Mouse (Mus musculus) lung, postnatal 25 days (tissue): ENCODE data around the gene Dnajc3.
"Not testable (repeated sequence)": the region's sequence is repeated elsewhere in the genome, so short reads cannot be mapped to it uniquely, and the experiment has no call there.

Source experiments
- DNase-seq: peaks from one replicate; pipeline ENCODE4 v3.0.0; 2022; ENCODE audit warnings: low spot score

The Dnajc3 gene

DNA sequence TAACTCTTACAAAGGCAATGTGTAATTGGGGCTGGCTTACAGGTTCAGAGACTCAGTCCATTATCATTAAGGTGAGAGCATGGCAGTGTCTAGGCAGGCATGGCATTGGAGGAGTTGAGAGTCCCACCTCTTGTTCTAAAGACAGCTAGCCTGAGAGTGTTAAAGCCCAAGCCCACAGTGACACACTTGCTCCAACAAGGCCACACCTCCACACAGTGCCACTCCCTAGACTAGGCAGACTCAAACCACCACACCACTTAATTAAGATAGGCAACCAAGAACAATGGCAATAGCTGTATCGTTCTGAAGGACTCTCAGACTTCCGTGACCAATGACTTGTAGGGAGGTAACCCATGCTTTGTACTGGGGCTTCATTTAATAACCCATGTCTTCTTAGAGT, 7.0 kb upstream of the Dnajc3 start:
- DNase-seq = no peak

DNA sequence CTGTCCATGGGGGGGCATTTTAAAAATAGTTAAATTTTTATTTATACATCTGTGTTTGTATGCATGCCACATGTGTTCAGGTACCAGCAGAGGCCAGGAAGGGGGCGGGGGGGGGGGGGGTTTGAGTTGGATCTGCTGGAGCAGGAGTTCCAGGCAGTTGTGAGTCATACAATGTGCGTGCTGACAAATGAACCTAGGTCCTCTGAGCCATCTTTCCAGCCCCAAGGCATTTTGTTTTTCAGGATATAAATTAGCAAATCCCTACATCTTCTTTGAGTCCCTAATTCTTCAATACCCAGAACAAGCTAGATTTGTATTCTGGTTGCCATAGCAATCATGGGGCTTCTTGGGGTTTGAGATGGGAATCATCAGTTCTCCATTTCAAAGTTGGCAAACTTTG, 6.6 kb upstream of the Dnajc3 start:
- DNase-seq = no peak

DNA sequence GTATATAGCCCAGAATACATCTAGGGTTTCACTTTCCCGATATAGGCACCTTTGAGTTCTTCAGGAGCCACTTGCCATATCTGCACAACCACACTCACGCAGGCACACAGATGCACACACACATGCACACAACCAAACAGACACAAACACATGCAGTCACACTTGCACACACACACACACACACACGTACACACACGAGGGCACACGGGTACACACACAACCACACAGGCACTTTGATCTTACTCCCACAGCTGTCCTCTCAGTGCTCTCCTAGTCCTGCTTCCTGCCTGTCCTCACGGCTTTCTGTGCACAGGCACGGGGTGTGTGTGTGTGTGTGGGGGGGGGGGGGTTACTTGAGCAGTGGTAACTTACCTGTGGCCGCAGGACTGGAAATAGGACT, 4.8 kb upstream of the Dnajc3 start:
- DNase-seq = no peak

DNA sequence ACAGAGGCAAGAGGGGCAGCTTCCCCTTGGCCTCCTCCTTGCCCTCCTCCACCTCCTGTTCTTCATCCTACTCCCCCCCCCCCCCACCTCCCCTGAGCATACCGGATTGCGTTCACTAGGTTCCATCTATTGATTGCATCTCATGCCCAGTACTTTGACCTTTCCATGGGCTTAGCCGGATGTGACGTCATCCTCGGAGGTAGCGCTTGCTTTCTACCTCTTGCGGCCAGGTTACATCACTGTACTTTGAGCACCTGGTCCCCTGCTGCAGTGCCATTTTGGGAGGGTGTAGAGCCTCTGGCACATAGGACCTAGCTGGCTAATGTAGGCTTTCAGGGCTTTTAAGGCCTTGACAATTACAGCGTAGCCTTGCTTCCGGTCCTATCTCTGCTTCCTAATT, 3.1 kb upstream of the Dnajc3 start:
- no peak for DNase-seq

DNA sequence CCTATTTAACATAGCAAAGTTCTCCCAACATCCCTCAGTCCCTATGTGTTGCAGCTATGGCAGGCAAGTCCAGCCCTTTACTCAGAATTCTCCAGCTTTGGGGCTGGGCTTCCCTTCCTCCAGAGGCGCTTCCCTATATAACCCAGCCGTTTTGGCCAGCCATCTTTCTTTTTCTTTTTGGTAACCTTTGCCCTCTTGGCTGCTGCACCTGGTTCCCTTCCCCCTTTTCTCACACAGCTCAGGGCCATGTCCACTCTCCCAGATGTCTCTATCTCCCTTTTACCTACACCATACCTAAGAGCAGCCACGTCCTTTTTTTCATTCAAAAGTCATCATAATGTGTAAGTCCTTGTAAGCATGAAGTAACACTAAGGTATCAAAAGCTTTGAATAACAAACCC, 1.5 kb upstream of the Dnajc3 start:
- no peak for DNase-seq

DNA sequence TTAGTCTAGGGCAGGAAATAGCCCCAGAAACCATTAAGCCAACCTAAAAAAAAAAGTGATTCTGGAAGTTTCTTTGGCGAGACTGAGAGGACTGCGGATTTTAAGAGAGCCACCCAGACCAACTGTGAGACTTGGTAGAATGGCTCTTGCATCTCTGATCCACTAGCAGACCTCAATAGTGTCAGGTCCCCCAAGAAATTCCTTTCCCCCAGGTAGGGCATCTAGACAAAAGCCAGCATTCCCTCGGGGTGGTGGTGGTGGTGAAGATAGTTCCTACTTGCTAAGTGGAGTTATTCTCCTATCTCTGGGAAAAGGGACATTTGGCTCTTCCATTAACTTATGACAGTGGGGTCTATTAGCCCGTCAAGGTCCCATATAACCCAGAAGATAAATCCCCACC, 824 bp upstream of the Dnajc3 start:
- no peak for DNase-seq

DNA sequence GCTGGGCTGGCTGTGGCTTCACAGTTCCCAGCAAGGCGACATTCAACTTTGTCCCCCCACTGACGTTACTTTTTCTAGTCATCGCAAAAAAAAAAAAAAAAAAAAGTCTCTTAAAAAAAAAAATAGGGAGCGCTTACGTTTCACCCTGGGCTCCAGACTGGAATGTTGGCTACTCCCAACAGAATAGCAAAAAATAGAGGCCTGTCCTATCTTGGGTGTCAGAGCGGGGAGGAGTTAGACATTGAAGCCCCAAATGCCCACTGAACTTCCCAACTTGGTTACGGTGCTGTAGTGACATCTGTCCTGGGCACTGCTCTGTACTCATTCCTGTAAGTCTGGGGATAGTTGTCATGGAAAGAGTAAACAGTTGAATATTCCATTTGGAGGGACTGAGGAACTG, 775 bp downstream of the Dnajc3 start:
- peak; percentile 25 for DNase-seq

DNA sequence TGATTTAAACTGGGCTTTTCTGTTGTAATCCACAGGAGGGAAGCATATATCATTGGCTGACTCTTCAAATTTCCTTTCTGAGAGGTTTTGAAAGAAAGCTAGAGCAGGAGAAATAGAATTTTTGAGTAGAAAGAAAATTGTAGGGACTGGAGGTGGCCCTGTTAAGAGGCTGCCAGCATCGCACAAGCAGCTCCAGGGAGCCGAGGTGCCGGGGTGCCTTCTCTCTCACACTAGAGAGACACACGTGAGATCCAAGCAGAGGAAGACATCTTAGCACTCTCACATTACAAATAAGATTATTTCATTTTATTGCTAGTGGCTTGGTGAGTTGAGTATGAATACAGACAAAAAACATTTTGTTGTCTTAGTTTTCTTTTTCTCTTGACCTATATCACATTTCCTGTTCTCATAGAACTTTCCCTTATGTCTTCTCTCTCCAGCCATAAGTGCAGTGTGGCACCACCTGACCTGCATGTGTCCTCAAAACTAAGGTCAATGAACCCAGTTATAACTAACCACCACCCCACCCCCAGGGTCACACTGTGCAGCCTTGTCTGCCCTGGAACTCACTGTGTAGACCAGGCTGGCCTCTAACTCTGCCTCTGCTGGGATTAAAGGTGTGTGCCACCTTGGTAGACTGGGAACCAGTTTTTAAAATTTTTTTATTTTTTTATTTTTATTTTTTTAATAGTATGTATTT, 3.2 kb downstream of the Dnajc3 start:
- DNase-seq = no peak

DNA sequence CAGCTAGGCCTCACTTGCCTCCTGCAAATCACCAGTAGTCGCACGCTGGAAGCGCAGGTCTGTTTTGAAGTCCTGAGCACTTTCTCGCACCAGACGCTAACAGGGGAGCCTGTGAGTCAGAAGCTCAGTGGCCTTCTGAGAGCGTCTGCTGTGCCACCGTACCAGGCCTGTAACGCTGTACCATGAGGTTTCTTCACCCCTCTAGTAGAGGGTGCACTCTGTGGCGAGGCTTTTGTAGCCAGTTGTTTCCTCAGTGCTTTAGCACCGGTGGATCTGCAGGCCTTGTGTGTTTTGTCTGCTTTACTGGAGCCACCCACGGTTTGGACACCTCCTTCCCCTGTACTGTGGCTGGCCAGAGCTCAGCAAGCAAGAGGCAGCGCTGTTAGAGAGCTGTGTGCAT, 4.3 kb downstream of the Dnajc3 start:
- DNase-seq = no peak

DNA sequence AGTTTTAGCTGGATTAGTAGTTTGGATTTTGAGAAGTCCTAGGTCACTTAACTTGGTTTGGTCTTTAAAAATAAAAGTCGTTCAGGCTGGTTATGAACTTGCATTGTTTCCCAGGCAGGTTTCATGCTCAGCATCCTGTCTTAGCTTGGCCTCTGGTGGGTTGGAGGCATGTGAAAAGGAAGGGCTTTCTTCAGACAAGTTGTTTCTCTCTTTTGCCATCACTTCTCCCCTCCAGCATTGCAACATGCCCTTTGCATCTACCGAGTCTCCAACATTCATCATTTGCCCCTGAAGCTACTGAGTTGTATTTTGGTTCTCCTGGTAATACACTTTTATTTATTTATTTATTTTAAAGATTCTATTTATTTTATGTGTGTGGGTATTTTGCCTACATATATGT, 6.9 kb downstream of the Dnajc3 start:
- DNase-seq = no peak

DNA sequence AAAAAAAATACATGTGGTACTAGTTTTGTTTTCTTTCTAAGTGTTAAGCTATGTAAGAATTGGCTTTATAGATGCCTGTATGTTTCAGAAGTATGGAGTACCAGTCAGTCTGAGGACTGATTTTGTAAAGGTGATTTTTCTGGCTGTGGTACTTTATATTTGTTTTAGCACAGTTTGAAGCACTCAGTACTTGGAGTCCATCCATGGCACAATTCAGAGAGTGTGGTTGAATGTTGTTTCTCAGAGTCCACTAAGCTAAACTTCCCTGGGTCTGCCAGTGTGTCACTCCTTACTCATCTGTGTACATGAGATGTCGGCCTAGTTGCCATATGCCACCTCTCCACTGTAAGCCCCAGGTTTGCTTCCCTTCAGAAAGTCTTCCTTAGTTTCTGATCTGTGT, 11.1 kb downstream of the Dnajc3 start:
- peak; percentile 39 for DNase-seq

DNA sequence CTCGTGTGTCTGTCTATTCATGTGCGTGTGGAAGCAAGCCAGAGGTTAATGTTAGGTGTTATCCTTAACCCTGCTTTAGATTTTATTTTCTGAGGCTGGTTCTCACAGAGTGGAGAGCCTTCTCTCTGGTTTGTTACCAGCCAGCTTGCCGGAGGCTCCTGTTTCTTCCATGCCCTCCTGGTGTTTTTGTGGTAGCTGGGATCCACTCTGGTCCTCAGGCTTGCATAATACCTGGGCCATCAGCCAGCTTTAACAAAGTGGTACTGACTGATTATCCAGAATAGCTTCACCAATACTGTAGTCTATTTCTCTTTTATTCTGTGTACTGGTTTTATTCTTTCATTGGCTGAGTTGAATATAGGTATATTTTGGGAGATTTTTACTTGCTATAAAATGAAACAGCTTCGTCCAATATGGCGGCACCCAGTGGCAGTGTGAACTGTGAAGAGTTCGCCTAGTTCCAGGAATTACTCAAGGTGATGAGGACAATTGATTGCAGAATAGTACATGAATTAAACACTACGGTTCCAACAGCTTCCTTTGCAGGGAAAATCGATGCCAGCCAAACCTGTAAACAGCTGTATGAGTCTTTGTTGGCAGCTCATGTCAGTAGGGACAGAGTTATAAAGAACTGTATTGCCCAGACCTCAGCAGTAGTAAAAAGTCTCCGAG, 14.3 kb downstream of the Dnajc3 start:
- DNase-seq = peak; percentile 43

DNA sequence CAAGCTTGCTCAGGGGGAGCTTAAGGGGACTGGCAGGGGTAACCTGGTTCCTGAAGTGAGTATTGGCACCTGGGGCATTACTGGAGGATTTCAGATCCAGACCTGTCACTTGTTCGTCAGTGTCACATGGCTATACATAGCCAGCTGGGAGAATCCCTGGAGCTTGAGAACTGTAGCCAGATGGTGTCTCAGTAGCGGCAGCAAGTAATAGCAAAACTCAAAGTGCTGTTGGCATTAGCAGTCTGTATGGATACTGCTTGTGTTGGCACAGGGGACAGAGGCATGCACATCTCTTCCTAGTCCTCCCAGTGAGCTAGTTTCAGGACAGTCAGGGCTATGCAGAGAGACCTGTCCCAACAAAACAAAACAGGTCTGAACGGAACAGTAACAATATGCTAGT, 20.2 kb downstream of the Dnajc3 start:
- DNase-seq = no peak

DNA sequence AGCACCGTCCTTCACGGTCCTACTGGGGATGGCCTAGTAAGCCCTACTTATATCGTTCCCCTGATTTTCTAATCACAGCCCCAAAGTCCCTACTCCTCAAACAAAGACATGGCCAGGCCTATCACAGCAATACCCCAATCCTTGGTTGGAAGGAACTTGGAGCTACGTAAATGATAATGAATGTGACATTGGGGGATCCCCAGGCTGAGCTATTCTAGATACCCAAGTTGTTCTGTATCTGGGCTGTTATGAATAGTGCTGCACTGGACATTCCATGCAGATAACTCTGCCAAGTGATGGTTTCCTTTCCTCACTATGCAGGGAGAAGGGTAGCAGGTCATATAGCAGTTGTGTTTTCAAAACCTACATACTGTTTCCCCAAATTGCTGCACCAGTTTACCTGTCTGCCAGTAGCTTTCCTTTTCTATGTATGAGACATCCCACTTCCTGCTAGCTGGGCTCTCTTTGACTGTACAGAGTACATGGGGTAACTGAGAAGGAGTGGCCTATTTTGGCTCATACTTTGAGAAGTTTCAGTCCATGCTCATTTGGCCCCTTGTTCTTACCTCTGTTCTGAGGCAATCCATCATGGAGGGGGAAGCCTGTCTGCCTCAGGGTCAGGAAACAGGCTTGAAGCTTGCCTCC, 27.7 kb downstream of the Dnajc3 start:
- no peak for DNase-seq

DNA sequence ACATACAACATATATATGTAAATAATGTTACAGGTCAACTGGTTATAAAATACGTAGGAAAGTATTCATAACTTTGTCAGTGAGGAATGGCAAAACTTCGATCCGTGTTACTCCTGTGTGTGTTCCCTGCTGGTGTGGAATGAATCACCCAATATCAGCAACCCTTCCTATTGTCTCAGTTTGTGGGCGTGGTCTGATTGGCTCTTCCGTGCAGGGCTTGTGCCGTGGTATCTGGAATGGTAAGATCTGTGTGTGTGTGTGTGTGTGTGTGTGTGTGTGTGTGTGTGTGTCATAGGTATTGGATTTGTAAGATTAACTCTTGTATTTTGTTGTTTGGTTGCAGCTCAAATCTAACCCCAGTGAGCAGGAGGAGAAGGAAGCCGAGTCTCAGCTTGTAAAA, 29.9 kb downstream of the Dnajc3 start:
- no peak for DNase-seq

DNA sequence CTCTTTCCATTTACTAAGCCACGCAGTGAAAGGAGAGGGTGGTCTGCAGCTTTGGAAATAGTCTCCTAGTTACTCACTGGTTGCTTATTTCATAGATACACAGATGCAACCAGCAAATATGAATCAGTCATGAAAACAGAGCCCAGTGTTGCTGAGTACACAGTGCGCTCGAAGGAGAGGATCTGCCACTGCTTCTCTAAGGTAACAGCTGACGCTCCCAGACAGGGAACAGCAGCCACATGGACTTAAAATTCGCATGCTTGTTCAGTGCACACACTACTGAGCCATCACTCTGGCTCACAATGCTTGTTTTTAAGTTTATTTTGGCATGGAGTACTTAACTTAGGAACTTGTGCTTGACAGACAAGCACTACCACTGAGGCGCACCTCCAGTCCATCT, 34.5 kb downstream of the Dnajc3 start:
- no peak for DNase-seq

DNA sequence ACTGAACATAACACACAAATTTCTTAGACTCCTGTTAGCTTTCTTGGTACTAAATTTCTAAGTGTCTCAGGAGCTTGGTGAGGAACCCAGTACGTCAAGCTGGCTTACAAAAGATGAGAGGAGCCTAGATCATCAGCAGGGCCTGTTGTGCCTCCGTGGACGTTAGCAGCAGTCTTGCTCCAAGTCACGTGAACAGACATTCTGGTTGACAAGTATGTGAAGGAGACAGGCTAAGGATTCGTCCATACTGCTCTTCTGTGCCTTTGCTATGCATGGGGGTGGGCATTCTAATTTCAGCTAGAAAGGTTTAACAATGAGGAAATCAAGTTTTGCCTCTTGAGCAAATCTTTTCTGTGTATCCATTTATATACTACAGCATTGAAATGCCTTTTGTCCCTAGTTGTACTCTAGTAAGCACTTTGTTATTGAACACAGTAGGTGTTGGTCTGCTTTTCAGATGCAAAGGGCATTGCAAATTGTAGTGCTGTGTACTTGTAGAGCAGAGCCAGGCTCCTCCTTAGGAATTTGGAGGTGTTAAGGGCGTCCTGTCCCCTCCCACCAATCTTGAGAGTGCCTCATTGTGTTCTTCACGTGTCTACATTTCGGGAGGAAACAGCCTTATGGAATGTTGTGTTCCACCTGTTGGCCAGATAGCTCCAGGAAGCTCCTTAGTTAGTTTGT, 39.5 kb downstream of the Dnajc3 start:
- no peak for DNase-seq

DNA sequence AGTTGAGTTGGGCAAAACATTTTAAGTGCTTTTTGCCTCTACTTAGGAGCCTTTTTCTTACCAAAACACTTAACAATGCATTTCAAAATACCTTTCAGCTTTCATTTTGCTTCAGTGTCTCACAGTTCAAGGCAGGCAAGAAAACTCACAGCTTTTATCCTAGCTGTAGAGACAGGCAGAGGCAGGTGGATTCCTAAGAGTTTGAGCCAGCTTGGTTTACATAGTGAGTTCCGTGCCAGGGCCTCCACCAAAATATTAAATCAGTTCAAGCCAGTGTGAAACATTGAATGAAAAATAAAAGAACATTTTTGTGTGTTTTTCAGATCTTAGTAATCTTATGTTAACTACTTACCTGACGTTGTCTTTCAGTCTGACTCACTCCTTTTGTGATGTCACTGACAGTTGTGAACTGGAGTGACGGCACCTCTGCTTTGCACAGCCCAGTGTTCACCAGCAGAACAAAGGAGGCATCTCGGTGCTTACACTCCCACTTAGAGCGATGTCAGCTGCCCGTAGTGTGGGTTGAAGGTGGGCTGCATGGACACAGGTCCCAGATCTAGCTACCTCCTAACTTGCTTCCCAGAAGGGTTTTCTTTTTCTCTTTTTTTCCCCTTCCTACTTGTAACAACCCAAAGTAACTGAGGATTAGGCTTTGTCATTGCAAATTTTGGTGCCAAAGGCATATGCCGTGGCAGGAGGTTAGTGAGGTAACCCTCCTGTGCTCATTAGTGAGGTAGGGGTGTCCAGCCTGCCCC, 42.0 kb downstream of the Dnajc3 start:
- no peak for DNase-seq

DNA sequence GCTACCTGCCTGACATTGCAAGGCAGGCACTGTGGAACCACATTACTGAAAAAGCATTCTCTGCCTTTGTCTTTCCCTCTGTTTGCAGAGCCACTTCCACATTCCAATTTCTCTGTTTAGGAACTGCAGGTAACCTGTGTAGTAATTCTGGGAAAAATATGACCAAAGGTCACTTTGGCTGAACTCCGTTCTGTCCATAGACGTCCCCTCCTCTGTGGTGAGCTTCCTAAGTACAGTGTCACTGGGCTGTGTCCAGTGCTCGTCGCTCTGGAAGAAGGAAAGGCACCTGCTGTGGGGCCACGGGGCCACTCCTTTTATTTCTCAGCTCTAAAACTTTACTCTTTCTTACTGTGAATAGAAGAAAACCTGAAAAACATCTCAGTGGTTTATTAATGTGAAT, 42.6 kb downstream of the Dnajc3 start:
- DNase-seq = no peak

DNA sequence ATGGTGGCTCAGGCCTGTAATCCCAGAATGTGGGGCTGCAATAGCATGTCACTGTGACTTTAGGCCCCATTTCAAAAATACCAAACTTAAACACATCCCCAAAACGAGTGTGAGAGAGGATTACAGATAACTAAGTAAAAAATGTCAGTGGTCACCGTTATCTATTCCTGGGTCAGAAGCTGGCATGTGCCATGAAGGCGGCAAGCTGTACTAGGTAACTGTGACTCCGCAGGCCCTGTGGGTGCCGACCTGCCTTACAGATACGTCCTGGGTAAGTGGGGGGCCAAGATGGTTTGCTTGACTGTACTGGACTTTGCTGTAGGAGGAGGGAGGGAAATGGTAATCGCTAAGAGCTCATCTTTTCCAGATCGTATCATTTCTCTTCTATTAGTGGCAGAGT, 43.1 kb downstream of the Dnajc3 start:
- no peak for DNase-seq

DNA sequence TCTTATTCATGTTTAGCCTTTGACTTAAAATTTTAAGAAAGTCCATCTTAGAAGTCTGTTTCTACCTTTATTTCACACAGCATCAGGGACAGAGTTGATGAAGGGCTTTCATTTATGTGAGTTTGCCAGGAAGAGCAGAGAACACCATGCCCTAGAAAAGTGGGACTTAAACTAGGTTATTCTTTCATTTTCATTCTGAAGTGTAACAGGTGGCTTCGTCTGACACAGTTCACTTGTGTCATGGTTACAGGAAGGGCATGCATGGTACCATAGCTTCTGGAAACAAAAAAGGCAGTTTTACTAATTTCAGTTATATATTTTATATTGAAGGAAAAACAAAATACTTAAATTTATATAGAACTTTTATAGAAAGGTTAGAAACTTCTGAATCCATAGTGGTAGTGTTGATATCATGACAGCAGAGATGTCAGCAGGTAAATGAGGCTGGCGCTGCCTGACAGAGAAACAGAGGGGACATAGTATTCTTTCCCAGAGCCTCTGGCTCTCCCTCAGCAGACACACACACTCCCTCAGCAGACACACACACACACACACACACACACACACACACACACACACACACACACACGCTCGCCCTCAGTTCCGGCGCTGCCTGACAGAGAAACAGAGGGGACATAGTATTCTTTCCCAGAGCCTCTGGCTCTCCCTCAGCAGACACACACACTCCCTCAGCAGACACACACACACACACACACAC, 44.1 kb downstream of the Dnajc3 start:
- not testable (repeated sequence) for DNase-seq
